Mouse (Mus musculus) granulocyte monocyte progenitor cell, adult 5-6 weeks (primary cell): ENCODE results near the gene Filip1. TPM values are rescaled to one million over a fixed set of nuclear protein-coding genes. Genes with fewer than 3 reads are reported as not detected.

Experiments
- ATAC-seq: replicated peaks from 2 replicates; pipeline ENCODE4 v1.8.0; 2016; ENCODE audit warnings: mild to moderate bottlenecking, moderate TSS enrichment, inconsistent platforms; ENCODE audit not compliant: poor library complexity, severe bottlenecking
- total RNA-seq, 2 experiments: library from RNA; stranded (forward) in 1 of 2; stranded (reverse) in 1 of 2; fragments of 200-712, 200-1000 nt in 1 of 2; fragments of >200 nt in 1 of 2; fragmentation: Nextera tagmentation in 1 of 2; gene quantifications; 2 replicates each; pipeline ENCODE4 v1.2.3; 2014 to 2017

Filip1 gene
- total RNA-seq, 2 experiments from 2014 or later = 1.1 TPM

GRCm38 (mm10) chr9:79951339-79951738, 61.3 kb downstream of the Filip1 start:
- peak; percentile 92 for ATAC-seq

GRCm38 (mm10) chr9:79950666-79951065, 62.0 kb downstream of the Filip1 start:
- peak; percentile 16 for ATAC-seq

GRCm38 (mm10) chr9:79950038-79950437, 62.6 kb downstream of the Filip1 start:
- ATAC-seq = no peak

- ATAC-seq = no peak
Observed at GRCm38 (mm10) chr9:79948376-79948775, 64.3 kb downstream of the Filip1 start.

- no peak for ATAC-seq
Observed at GRCm38 (mm10) chr9:79947973-79948372, 64.7 kb downstream of the Filip1 start.

DNA sequence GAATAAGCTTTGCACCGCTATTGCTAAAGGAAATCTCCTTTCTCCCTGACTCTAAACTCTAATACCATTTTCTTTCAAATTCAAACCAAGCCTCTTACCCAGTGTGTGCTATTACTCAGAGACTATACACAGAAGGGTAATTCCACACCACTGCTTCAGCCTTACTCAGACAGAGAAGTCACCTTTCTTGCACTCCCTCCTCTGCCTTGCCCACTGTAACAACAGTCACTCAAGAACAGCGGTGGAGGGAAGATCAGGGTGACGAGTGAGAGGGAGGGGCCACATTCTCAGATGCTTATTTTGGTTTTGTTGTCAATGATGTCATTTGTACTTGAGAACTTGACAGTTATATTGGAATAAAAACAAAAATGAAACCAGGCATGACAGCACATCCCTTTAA, 65.2 kb downstream of the Filip1 start:
- ATAC-seq = no peak

DNA sequence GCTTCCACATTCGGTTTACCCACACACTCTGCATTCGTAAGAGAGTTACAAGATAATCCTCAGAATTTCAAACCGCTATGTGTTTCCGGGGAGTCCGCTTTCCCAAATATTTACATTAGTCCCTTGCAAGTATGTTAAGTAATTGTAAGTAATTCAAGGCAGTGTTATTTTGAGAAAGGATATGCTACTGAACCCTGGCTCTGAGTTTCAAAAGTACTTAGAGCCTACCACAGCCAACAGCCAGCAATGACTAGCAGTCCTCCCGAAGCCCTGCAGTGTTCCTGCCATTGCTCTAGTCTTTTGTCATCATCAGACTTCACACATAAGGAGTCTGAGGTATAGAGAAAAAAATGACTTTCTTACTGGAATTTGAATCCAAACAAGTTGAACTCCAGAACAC, 67.8 kb downstream of the Filip1 start:
- no peak for ATAC-seq

DNA sequence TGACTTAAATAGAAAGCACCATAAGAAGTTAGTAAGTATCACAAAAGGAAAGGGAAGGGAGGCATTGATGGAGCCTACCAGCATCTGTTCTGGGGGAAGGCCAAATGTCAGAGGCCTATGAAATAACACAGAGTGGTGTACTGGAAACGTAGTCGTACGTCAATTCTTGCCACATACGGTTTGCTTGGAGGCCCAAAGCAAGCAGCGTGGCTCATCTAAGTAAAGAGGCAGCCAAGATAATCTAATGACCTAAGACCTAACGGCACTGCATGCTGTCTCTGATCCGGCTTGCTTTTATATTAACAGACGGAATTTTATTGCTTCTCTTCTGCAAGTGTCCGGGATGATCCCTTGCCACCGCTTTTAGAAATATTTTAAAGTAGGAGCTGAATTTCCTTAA, 68.7 kb downstream of the Filip1 start:
- peak; percentile 27; the same call in 1 of the 2 replicates for ATAC-seq

DNA sequence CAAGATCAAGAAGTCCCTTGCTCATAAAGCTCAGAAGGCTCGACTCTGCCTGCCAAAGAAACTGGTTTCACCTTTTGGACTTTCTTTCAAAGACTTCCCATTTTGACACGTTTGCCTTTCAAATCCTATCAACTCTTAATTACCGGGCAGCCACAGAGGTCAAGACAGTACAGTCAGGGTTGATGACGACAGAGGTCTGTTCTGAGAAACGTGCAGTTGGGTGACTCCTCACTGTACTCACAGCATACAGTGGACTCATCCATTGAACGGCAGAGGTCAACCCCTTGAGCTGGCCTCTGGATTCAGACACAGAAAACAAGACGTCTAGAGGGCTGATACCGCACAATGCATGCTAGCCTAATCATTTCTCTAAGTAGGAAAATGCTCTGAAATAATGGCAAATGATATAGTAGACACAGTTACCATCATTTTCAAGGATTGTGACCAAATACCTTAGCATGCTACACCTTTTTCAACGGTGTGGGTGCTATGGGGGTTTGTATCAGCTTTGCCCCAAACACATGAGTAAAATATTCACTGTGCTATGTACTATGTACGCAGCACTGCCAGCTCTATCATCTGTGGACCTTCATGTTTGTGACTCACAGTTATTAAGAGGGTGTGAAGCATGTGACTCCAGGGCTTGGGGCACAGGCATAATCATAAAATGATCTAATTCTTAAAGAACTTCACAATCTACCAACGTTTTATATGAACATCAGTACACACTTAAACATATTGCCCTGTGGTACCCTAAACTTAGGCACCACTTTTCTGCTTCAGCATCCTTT, 74.0 kb downstream of the Filip1 start:
- ATAC-seq = peak; percentile 54

GRCm38 (mm10) chr9:79937570-79937969, 75.1 kb downstream of the Filip1 start:
- peak; percentile 62 for ATAC-seq

- peak; percentile 58; the same call in 1 of the 2 replicates for ATAC-seq
Observed at GRCm38 (mm10) chr9:79932578-79932977, 80.1 kb downstream of the Filip1 start.

GRCm38 (mm10) chr9:79928092-79928491, 84.6 kb downstream of the Filip1 start:
- ATAC-seq = no peak

DNA sequence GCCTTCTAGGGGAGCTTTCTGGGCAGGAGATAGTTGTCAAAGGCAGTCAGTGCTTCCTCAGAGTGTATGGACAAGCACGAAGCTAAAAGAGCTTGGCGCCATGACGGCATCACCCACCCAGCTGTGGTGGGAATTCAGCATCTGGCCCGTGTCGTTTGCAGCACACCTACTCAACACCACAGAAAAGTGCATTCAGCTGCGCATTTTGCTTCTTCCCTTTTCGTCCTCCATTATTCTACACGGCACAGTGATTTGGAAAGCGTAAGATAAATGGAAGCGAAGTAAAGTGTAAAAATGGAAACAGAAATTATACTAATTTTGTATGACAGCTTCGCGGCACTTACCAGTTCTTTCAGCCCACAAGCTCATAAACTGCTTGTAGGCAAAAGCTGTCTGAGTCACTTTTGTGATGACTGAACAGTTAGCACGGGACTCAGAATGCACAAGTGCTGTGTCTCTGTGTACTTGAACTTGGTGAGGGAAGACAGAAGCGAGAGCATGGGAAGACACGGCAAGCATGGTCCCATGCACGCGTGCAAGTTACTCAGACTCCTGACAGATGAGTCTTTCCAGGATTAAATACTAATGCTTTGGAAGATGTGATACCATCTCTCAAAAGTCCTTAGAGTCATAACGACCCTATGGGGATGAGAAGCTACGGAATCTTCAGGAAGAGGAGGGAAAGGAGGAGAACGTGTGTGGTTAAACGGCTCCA, 85.3 kb downstream of the Filip1 start:
- no peak for ATAC-seq

- no peak for ATAC-seq
Observed at GRCm38 (mm10) chr9:79926464-79927155, 86.0 kb downstream of the Filip1 start.

DNA sequence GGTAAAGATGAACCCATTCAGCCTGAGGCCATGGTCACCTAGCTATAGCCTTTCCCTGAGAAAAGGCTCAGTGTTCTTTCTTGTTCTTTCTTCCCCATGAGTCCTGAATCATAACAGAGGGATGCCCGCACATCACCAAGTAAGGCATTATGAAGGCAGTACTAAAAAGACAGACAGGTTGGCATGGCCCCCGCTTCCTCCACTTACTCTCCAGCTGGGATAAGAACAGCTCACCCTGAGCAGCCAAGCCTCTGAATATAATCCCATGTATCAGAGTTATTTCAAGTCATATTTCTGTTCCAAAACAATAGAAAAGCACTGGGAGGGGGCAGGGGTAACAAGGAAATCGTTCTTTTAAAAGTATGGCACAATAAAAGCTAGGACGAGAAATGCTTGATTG, 86.7 kb downstream of the Filip1 start:
- ATAC-seq = no peak

DNA sequence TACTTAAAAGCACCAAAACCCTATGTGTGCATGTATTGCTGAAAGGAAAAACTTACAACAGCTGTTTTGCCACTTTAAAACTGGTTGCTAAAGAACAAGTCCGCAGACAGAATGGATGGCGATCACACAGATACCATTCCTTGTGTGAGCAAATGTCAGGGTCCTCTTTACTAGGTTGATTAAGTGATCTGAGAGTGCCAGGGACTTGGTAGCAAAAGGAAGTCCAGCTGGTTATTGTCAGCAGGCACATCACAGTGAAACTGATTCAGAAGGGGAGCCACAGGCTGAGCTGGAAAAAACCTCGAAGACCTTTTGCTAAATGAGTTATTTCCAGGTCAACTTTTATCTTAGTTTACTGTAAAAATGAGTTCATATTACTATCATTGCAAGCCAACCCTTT, 89.4 kb downstream of the Filip1 start:
- ATAC-seq = no peak

DNA sequence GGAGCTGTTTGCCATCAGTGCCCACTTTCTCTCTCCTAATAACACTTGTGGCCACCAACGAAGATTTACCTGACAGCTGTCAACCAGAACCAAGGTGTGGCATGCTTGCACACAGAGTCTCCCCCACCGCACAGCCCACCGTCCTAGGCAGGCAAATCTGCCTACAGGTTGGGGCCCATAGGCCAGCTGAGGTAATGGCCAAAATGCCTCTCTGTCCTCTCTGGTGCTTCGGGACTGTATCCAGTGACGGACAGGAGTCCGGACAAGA, 90.2 kb downstream of the Filip1 start:
- ATAC-seq = no peak

GRCm38 (mm10) chr9:79921701-79922492, 90.8 kb downstream of the Filip1 start:
- peak; percentile 31 for ATAC-seq

DNA sequence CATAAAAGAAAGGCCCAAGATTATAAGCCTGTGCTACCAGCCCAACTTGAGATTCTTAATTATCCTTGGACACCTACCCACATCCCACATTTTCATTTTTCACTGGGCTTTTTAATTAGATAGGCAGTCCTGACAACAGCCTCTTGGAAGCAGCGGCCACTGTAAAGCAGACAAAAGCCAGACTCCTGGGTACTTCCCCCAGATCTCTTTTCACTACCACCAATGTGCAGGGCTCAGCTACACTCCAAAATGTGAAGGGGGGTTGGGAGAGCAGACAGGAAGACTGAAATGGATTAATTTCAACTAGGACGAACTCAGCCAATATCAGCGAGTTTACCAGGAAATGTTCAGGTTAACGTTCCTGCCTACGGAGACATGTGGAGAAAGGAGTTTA, 92.1 kb downstream of the Filip1 start:
- ATAC-seq = no peak

DNA sequence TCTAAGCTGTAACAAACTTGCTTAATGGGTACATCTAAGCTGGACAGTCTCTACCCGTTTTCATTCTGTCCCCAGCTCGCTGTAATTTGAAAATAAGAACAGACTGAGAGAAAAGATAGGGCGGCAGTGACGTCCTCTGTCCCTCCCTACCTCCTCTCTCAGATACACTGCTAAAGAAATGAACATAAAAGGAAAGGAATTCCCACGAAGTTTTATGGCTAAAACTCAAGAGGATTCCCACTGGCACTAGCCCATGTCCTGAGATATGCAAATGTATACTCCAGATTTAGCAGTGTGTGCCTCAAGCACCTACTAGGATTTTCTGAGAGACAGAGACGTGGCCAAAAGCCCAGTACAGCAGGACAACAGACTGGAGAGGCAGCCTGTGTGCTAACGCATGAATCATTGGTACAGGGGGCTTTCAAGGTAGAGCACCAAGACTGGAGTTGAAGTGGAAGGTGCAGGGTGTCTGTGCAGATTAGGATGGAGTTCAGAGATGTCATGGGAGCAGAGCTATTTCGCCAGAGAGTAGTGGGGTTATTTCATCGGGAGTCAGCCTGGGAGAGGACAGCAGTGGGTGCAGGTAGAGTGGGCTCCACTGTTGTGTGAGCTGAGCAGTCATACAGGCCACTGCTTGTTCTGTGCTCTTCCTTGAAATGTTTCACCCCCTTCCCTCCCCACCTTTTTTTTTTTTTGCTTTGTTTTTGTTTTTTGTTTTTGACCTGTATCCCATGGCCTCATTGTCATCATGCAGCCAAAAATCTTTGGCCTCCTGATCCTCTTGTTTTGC, 92.7 kb downstream of the Filip1 start:
- ATAC-seq = no peak
